Mouse (Mus musculus) spleen, adult 2 months (tissue): ENCODE results near the gene Slc16a2. TPM values are rescaled to one million over a fixed set of nuclear protein-coding genes. Genes with fewer than 3 reads are reported as not detected.

Experiments used
- DNase-seq, 2 experiments: peaks; one replicate each; pipeline versions ENCODE4 v3.0.0 to v3.0.0-alpha.2; 2012 to 2021; ENCODE audit warnings: low spot score in 2 of 2, low read depth in 1 of 2
- H3K27ac ChIP-seq: fragments of 200-500 bp; 2 replicates; pipeline ENCODE4 v1.5.1; 2012; ENCODE audit warnings: low read length, inconsistent platforms; ENCODE audit not compliant: insufficient read depth
- H3K27me3 ChIP-seq: fragments of 200-500 bp; 2 replicates; pipeline ENCODE4 v1.6.1; 2012; ENCODE audit warnings: mild to moderate bottlenecking, moderate library complexity, low read length, inconsistent platforms; ENCODE audit not compliant: control insufficient read depth, insufficient read depth
- H3K36me3 ChIP-seq: fragments of 200-500 bp; 2 replicates; pipeline ENCODE4 v1.6.1; 2012; ENCODE audit warnings: mild to moderate bottlenecking, low read length, inconsistent platforms; ENCODE audit not compliant: control insufficient read depth, insufficient read depth
- H3K4me1 ChIP-seq: fragments of 200-500 bp; 2 replicates; pipeline ENCODE4 v1.6.1; 2011; ENCODE audit warnings: inconsistent platforms; ENCODE audit not compliant: control insufficient read depth, insufficient read depth, insufficient read length
- H3K4me3 ChIP-seq: fragments of 200-500 bp; 2 replicates; pipeline ENCODE4 v1.5.1; 2011; ENCODE audit warnings: mild to moderate bottlenecking, inconsistent platforms; ENCODE audit not compliant: insufficient read depth, insufficient read length; ENCODE audit errors: extremely low read depth
- CTCF ChIP-seq: fragments of 200-500 bp; IDR thresholded peaks from 2 replicates; pipeline ENCODE4 v1.5.1; 2011; ENCODE audit warnings: mild to moderate bottlenecking, inconsistent platforms; ENCODE audit not compliant: insufficient read depth, insufficient read length, insufficient replicate concordance; ENCODE audit errors: extremely low read depth
- POLR2A ChIP-seq: fragments of 200-500 bp; IDR thresholded peaks from 2 replicates; pipeline ENCODE4 v1.6.1; 2011; ENCODE audit warnings: low read depth, low read length, inconsistent platforms
- WGBS: fragments of 180-500 bp; shearing (Covaris S2); methylation state at CpG from one replicate; pipeline ENCODE4 v1.1.7; 2018; 5-methylcytosine and 5-hydroxymethylcytosine counted together
- polyA plus RNA-seq: library from polyadenylated mRNA; depleted of rRNA; stranded (reverse); fragments of >200 nt; gene quantifications from 2 replicates; pipeline ENCODE4 v1.2.3, GENCODE M21; 2012

Gene Slc16a2
- polyA plus RNA-seq, 1 experiment, result 4.3 TPM

- no peak for DNase-seq
- WGBS, result 79% methylated on average over 2 of the region's 2 CpGs
- H3K36me3 ChIP-seq, result no peaks in the 10 kb centered on the region
- H3K4me3 ChIP-seq, result no peak overlapping the region
- H3K27me3 ChIP-seq, result no peaks in the 10 kb centered on the region
- H3K4me1 ChIP-seq, result no peaks in the 10 kb centered on the region
- H3K27ac ChIP-seq, result no peak overlapping the region
- TF ChIP-seq CTCF (no peak), POLR2A (no peak)
These were observed 30.5 kb downstream of the Slc16a2 start for GRCm38 (mm10) chrX:103791329-103791728.

- no peak overlapping the region for H3K27ac ChIP-seq
- TF ChIP-seq CTCF (no peak), POLR2A (no peak)
- H3K4me1 ChIP-seq, result no peaks in the 10 kb centered on the region
- H3K27me3 ChIP-seq, result no peaks in the 10 kb centered on the region
- H3K4me3 ChIP-seq, result no peak overlapping the region
- no peak for DNase-seq
- 72% methylated on average over 2 of the region's 2 CpGs for WGBS
- no peaks in the 10 kb centered on the region for H3K36me3 ChIP-seq
These were observed 36.1 kb downstream of the Slc16a2 start for GRCm38 (mm10) chrX:103785681-103786080.

- Histone ChIP-seq H3K4me3 (no peak overlapping the region), H3K27me3 (no peaks in the 10 kb centered on the region), H3K27ac (no peak overlapping the region), H3K4me1 (no peaks in the 10 kb centered on the region), H3K36me3 (no peaks in the 10 kb centered on the region)
- DNase-seq, result no peak
- TF ChIP-seq POLR2A, result no peak
- no peak for TF ChIP-seq CTCF
These were observed 45.4 kb downstream of the Slc16a2 start for GRCm38 (mm10) chrX:103776412-103776811.

GRCm38 (mm10) chrX:103746197-103746596 lies 75.6 kb downstream of the Slc16a2 start:
- no peak overlapping the region for H3K4me3 ChIP-seq
- no peak for TF ChIP-seq CTCF
- no peak for TF ChIP-seq POLR2A
- no peaks in the 10 kb centered on the region; the same call in 1 of the 2 replicates for H3K4me1 ChIP-seq
- H3K27me3 ChIP-seq, result no peaks in the 10 kb centered on the region
- 38% methylated on average over 1 of the region's 1 CpGs for WGBS
- H3K36me3 ChIP-seq, result no peaks in the 10 kb centered on the region
- no peak for DNase-seq
- no peak overlapping the region for H3K27ac ChIP-seq

- WGBS, result 74% methylated on average over 7 of the region's 7 CpGs
- H3K4me1 ChIP-seq, result no peaks in the 10 kb centered on the region; the same call in 1 of the 2 replicates
- no peak overlapping the region for H3K4me3 ChIP-seq
- DNase-seq, result no peak
- H3K36me3 ChIP-seq, result no peaks in the 10 kb centered on the region
- H3K27me3 ChIP-seq, result no peaks in the 10 kb centered on the region
- TF ChIP-seq POLR2A (no peak), CTCF (no peak)
- no peak overlapping the region for H3K27ac ChIP-seq
These were observed 77.4 kb downstream of the Slc16a2 start for GRCm38 (mm10) chrX:103744171-103745039.

- DNase-seq, result no peak
- TF ChIP-seq POLR2A (no peak), CTCF (no peak)
- no peaks in the 10 kb centered on the region for H3K36me3 ChIP-seq
- no peaks in the 10 kb centered on the region for H3K27me3 ChIP-seq
- H3K4me1 ChIP-seq, result no peaks in the 10 kb centered on the region; the same call in 1 of the 2 replicates
- 46% methylated on average over 2 of the region's 2 CpGs for WGBS
- no peak overlapping the region for H3K4me3 ChIP-seq
- H3K27ac ChIP-seq, result no peak overlapping the region
These were observed 79.8 kb downstream of the Slc16a2 start for GRCm38 (mm10) chrX:103742057-103742315.
